Mouse (Mus musculus): ENCODE data around the gene 1700020L24Rik. TPM values are rescaled to one million over a fixed set of nuclear protein-coding genes. Genes with fewer than 3 reads are reported as not detected.

The 1700020L24Rik gene
- polyA plus RNA-seq, 1 experiment from 2014 or later = not detected

- H3K4me3 ChIP-seq (replicated peaks) = no peak overlapping the region
- H3K9me3 ChIP-seq = no peaks in the 10 kb centered on the region
- ATAC-seq = no peak
- no peak overlapping the region for H3K4me2 ChIP-seq (replicated peaks)
- WGBS = 87% methylated on average over 7 of the region's 7 CpGs
- peaks cover 54% of the 10 kb centered on the region for H3K27me3 ChIP-seq
- H3K27ac ChIP-seq = no peak overlapping the region
- H3K4me1 ChIP-seq (replicated peaks) = peaks cover 8% of the 10 kb centered on the region
- no peaks in the 10 kb centered on the region for H3K36me3 ChIP-seq
- no peak overlapping the region for H3K9ac ChIP-seq (replicated peaks)
These were observed 19.8 kb upstream of the 1700020L24Rik start for GRCm38 (mm10) chr11:83417708-83418107.

DNA sequence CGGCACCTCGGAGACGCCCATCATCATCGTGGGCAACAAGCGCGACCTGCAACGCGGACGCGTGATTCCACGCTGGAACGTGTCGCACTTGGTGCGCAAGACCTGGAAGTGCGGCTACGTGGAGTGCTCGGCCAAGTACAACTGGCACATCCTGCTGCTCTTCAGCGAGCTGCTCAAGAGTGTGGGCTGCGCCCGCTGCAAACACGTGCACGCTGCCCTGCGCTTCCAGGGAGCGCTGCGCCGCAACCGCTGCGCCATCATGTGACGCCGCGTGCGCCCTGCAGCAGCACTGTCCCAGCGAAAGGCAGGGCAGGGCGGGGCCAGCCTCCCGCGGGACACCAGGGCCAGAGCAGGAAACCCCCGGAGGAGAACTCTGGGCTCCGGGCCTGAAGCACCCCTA is 18.9 kb upstream of the 1700020L24Rik start:
- 5% methylated on average over 38 of the region's 38 CpGs for WGBS
- Histone ChIP-seq H3K36me3 (no peaks in the 10 kb centered on the region), H3K4me2 (replicated peaks) (peak overlapping the region; percentile 46), H3K27me3 (peaks cover 54% of the 10 kb centered on the region), H3K27ac (no peak overlapping the region), H3K4me3 (replicated peaks) (peak overlapping the region; percentile 26), H3K9me3 (no peaks in the 10 kb centered on the region), H3K4me1 (replicated peaks) (peaks cover 8% of the 10 kb centered on the region), H3K9ac (replicated peaks) (peak overlapping the region; percentile 40; the same call in 1 of the 2 replicates)
- peak; percentile 71 for ATAC-seq

- Histone ChIP-seq H3K9ac (replicated peaks) (no peak overlapping the region), H3K36me3 (no peaks in the 10 kb centered on the region), H3K4me2 (replicated peaks) (no peak overlapping the region), H3K4me3 (replicated peaks) (no peak overlapping the region), H3K9me3 (no peaks in the 10 kb centered on the region), H3K4me1 (replicated peaks) (peaks cover 8% of the 10 kb centered on the region), H3K27me3 (peaks cover 54% of the 10 kb centered on the region), H3K27ac (no peak overlapping the region)
- 47% methylated on average over 4 of the region's 4 CpGs for WGBS
- no peak for ATAC-seq
These were observed 17.1 kb upstream of the 1700020L24Rik start for GRCm38 (mm10) chr11:83420338-83420737.

DNA sequence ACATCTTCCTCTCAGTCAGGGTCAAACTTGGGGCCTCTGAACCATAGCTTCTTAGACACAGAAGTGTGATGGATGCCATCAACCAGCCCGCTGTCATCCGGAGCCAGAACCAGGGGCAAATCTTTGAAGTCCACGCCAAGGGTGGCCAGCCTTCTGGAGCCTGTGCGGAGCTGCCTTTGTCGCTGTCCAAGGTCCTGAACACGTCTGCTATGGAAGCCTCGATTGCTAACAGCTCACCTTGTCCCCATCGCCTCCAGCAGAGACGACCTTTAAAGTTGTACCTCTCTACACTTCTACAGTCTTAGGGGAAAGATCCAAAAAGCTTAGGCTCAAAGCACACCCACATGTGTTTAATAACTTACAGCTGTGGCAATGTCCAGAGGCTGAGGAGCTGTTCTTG is 16.2 kb upstream of the 1700020L24Rik start:
- no peak overlapping the region for H3K4me3 ChIP-seq (replicated peaks)
- 5% methylated on average over 9 of the region's 9 CpGs for WGBS
- H3K36me3 ChIP-seq = no peaks in the 10 kb centered on the region
- H3K9me3 ChIP-seq = no peaks in the 10 kb centered on the region
- no peak for ATAC-seq
- H3K27me3 ChIP-seq = peaks cover 58% of the 10 kb centered on the region
- H3K9ac ChIP-seq (replicated peaks) = no peak overlapping the region
- H3K4me2 ChIP-seq (replicated peaks) = no peak overlapping the region
- H3K27ac ChIP-seq = no peak overlapping the region
- peaks cover 8% of the 10 kb centered on the region for H3K4me1 ChIP-seq (replicated peaks)

DNA sequence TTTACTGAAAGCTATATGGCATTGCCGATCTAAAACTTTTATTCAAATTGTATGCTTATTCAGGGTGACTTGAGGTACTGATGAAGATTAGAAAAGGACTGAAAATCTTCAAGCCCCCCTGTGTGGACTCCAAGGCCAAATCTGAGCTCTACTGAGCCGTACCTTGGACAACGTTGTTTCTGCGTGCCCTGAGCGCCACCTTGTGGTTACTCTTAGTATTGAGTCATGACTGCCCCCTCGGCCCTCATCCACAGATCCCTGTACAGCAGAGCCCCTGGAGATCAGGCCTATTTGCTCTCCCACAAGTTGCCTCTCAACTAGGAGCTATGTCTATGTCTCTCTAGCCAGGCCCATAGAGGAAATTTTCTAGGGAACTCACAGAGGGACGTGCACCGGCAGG is 12.8 kb upstream of the 1700020L24Rik start:
- Histone ChIP-seq H3K4me1 (replicated peaks) (peaks cover 4% of the 10 kb centered on the region; the same call in 1 of the 2 replicates), H3K4me2 (replicated peaks) (no peak overlapping the region), H3K27me3 (peaks cover 61% of the 10 kb centered on the region), H3K9me3 (no peaks in the 10 kb centered on the region), H3K36me3 (no peaks in the 10 kb centered on the region), H3K27ac (no peak overlapping the region), H3K9ac (replicated peaks) (no peak overlapping the region), H3K4me3 (replicated peaks) (no peak overlapping the region)
- peak; percentile 63 for ATAC-seq
- 9% methylated on average over 8 of the region's 8 CpGs for WGBS

DNA sequence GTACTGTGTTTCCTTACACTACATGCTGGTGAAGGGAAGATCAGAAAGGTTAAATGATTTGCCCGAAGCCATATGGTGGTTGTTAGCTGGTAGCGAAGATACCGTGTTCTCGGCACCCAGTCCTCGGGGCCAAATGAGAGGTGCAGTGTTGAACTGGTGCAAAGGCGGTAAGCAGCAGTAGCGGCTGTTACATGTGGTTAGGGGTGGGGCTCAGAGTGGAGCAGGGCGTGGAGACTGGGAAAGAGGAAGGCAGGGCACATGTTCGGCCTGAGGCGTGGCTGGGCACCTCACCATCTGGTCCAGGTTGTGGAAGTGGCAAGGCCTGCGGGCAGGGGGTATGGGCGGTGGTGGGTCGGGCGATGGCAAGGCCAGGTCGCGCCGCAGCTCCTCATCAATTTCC is 10.5 kb upstream of the 1700020L24Rik start:
- 52% methylated on average over 17 of the region's 17 CpGs for WGBS
- peaks cover 47% of the 10 kb centered on the region for H3K27me3 ChIP-seq
- no peak overlapping the region for H3K9ac ChIP-seq (replicated peaks)
- H3K4me2 ChIP-seq (replicated peaks) = 0 out of 2 replicates have a peak overlapping the region, but pooled peaks have one; percentile 5
- no peaks in the 10 kb centered on the region for H3K36me3 ChIP-seq
- peaks cover 5% of the 10 kb centered on the region; the same call in 1 of the 2 replicates for H3K4me1 ChIP-seq (replicated peaks)
- ATAC-seq = no peak
- no peaks in the 10 kb centered on the region for H3K9me3 ChIP-seq
- no peak overlapping the region for H3K4me3 ChIP-seq (replicated peaks)
- H3K27ac ChIP-seq = no peak overlapping the region

DNA sequence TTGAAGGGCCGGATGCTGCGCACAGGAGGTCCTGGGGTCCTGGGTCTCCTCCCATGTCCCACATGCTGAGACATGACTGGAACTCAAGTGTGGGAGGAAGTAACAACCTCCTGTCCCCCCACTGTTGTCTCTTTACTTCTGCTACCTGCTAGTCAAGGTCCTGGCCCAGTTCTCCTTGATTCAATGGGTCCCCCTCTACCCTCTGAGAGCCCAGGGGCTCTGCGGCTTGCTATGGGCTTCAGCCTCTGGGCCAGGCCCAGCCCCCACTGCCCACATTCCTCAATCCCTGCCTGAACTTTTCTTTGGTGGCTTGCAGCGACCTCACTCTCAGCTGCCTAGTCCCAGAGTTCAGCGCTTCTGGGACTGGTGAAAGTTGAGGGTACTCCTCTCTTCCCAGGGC is 8.1 kb upstream of the 1700020L24Rik start, which contains the start of gene Gas2l2:
Gene Gas2l2 (minus strand): TSS at position 101 of the 400 bp plus-strand sequence.
- no peaks in the 10 kb centered on the region for H3K9me3 ChIP-seq

DNA sequence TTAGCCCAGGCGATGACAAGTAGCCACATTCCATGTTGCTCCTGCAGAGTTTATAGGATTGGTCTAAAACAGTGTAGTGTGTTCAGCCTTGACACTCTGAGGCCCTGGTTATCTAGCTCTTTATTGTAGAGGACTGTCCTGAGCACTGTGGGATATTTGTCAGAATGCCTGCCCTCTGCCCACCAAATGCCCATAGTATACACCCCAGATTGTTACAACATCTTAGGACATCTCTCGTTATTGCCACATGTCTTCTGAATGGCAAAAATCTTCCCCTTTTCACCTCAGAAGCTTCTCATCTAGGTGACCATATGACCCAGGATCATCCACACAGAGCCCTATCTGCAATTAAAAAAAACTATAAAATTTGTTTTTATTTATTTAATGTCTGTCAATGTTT is 4.9 kb upstream of the 1700020L24Rik start:
- H3K9ac ChIP-seq (replicated peaks) = no peak overlapping the region
- H3K4me2 ChIP-seq (replicated peaks) = no peak overlapping the region
- WGBS = 78% methylated on average over 2 of the region's 2 CpGs
- H3K27ac ChIP-seq = no peak overlapping the region
- H3K9me3 ChIP-seq = no peaks in the 10 kb centered on the region
- H3K4me1 ChIP-seq (replicated peaks) = peaks cover 5% of the 10 kb centered on the region; the same call in 1 of the 2 replicates
- ATAC-seq = no peak
- peaks cover 27% of the 10 kb centered on the region for H3K27me3 ChIP-seq
- H3K36me3 ChIP-seq = no peaks in the 10 kb centered on the region
- H3K4me3 ChIP-seq (replicated peaks) = no peak overlapping the region

More for the DNA sequence above, 8.1 kb upstream of the 1700020L24Rik start, which contains the start of gene Gas2l2:
- no peak within 1 kb of the TSS for H3K4me2 ChIP-seq (replicated peaks)
- WGBS = 56% methylated on average over 5 of the region's 5 CpGs
- no peak for ATAC-seq
- peaks cover 41% of the 10 kb centered on the region for H3K27me3 ChIP-seq
- H3K27ac ChIP-seq = no peak within 1 kb of the TSS
- no peaks in the 10 kb centered on the region for H3K36me3 ChIP-seq
- H3K9ac ChIP-seq (replicated peaks) = no peak within 1 kb of the TSS
- no peak within 1 kb of the TSS for H3K4me3 ChIP-seq (replicated peaks)
- peaks cover 5% of the 10 kb centered on the region; the same call in 1 of the 2 replicates for H3K4me1 ChIP-seq (replicated peaks)

- peaks cover 52% of the 10 kb centered on the region for H3K27me3 ChIP-seq
- no peaks in the 10 kb centered on the region for H3K9me3 ChIP-seq
- no peaks in the 10 kb centered on the region for H3K36me3 ChIP-seq
- peak overlapping the region; percentile 86 for H3K4me2 ChIP-seq (replicated peaks)
- no peak overlapping the region for H3K27ac ChIP-seq
- ATAC-seq = no peak
- H3K4me3 ChIP-seq (replicated peaks) = peak overlapping the region; percentile 60
- peaks cover 12% of the 10 kb centered on the region for H3K4me1 ChIP-seq (replicated peaks)
- H3K9ac ChIP-seq (replicated peaks) = peak overlapping the region; percentile 70
- 33% methylated on average over 11 of the region's 11 CpGs for WGBS
These were observed 2.1 kb downstream of the 1700020L24Rik start for GRCm38 (mm10) chr11:83439426-83440060.

GRCm38 (mm10) chr11:83440081-83441064 is 2.9 kb downstream of the 1700020L24Rik start:
- H3K36me3 ChIP-seq = no peaks in the 10 kb centered on the region
- H3K4me1 ChIP-seq (replicated peaks) = peaks cover 16% of the 10 kb centered on the region
- no peak overlapping the region for H3K27ac ChIP-seq
- ATAC-seq = peak; percentile 97
- peak overlapping the region; percentile 86 for H3K4me2 ChIP-seq (replicated peaks)
- no peaks in the 10 kb centered on the region for H3K9me3 ChIP-seq
- H3K4me3 ChIP-seq (replicated peaks) = peak overlapping the region; percentile 60
- H3K9ac ChIP-seq (replicated peaks) = peak overlapping the region; percentile 70
- H3K27me3 ChIP-seq = peaks cover 60% of the 10 kb centered on the region
- under 1% methylated on average over 64 of the region's 75 CpGs for WGBS

DNA sequence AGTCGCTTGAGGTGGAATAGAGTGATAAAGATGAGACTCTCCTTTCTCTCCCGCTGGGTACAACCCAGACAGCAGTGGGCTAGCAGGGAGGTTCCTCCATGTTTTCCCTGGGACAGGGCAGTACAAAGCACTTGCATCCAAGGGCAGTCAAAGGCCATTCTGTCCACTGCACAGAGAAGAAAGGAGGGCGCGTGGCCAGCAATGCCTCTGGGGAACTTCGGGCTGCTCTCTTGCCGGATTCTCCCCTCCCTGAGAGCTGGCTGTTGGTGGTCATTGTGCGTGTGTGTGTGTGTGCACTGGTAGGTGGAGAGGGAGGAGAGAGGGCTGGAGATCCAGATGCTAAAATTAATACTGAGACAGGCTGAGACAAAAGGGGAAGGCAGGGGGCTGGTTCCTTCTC is 3.8 kb downstream of the 1700020L24Rik start:
- ATAC-seq = no peak; the same call in 1 of the 2 replicates
- Histone ChIP-seq H3K36me3 (no peaks in the 10 kb centered on the region), H3K9me3 (no peaks in the 10 kb centered on the region), H3K27me3 (peaks cover 69% of the 10 kb centered on the region), H3K9ac (replicated peaks) (no peak overlapping the region), H3K4me3 (replicated peaks) (no peak overlapping the region), H3K4me2 (replicated peaks) (no peak overlapping the region), H3K27ac (no peak overlapping the region), H3K4me1 (replicated peaks) (peaks cover 16% of the 10 kb centered on the region)
- 44% methylated on average over 7 of the region's 7 CpGs for whole genome bisulfite sequencing

Data from midbrain, embryonic 13.5 days (tissue).